28 mouse cellular contexts compared by ENCODE assay signal in the genomic region with DNA sequence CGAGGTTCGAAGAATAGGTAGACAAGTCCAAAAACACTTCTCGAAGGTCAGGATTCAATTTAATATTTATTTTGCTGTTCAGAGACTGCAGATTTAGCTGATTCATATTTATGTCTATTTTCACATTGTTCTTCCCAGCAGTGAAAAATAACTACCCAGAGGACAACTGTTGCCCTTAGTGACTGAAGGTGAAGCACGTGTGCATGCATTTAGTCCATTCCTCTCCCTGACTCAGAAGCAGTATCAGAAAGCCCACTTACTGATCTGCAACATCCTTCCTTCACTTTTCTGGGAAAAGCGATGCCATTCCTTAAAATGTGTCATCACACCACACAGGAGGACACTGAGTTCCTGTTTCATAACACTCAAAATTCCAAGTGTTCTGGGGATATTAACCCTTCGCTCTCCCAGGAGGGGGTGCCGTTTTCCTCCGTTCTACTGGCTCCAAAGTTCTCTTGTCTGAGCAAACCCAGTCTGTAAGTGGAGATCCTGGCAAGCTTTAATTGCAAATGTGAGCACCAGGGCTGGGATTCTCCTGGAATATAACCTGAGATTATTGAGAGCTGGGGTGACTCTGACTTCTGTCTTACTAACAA. TPM values are rescaled to one million over a fixed set of nuclear protein-coding genes. Genes with fewer than 3 reads are reported as not detected.
DNase-seq lines count a peak whose midpoint lies in the region; ATAC-seq and TF ChIP-seq lines count a peak whose summit lies in the region.
"Had no signal": no experiment of that assay in that cellular context is flagged by ENCODE, and none has a peak within 500 bp of the region (broad histone marks: within the 10 kb centered on the region; RNA-seq: fewer than 3 reads in every experiment).

No protein-coding gene starts in this region.

- TF ChIP-seq EP300 in liver, postnatal 0 days (IDR thresholded peaks at IDR 0.05; ENCODE audit: low read depth): peak; percentile 61; the same call in 1 of the 2 replicates

- DNase-seq in frontal cortex, postnatal 25 days (ENCODE audit: low spot score in 2 of 2): no peak
- DNase-seq in liver, postnatal 0 days: no peak
- no peak for DNase-seq in liver, embryonic 11.5 days (ENCODE audit: low spot score)
- no peak for DNase-seq in thymus, adult 18-20 months
- no peak for DNase-seq in thymus, postnatal 10 days (ENCODE audit: low spot score in 2 of 2)
- DNase-seq: adrenal gland, adult 2 months; adrenal gland, postnatal 14 days; cerebellum, adult 11 months; cerebellum, adult 2 months; cerebellum, adult 9-11 months; cerebellum, postnatal 25 days; gastrocnemius, adult 2 months; gastrocnemius, postnatal 14 days; heart, adult 11 months had no signal

- no peak overlapping the region for H3K4me2 ChIP-seq in liver, postnatal 0 days (ENCODE audit: low read depth, low read length)
- H3K4me2 ChIP-seq in liver, embryonic 11.5 days: no peak overlapping the region
- H3K4me2 ChIP-seq: embryonic facial prominence, embryonic 12.5 days; embryonic facial prominence, embryonic 15.5 days; forebrain, embryonic 12.5 days; forebrain, embryonic 15.5 days; heart, embryonic 11.5 days; hindbrain, embryonic 13.5 days had no signal

- peaks cover 7% of the 10 kb centered on the region; the same call in 1 of the 2 replicates for H3K27me3 ChIP-seq in liver, postnatal 0 days (ENCODE audit: insufficient read depth, low read length)
- H3K27me3 ChIP-seq in liver, embryonic 11.5 days (replicated peaks; ENCODE audit: control insufficient read depth, insufficient read depth, low read length): peaks cover 8% of the 10 kb centered on the region
- H3K27me3 ChIP-seq in C2C12 (ENCODE audit: control insufficient read depth, insufficient read depth, insufficient read length): no peaks in the 10 kb centered on the region
- H3K27me3 ChIP-seq: embryonic facial prominence, embryonic 12.5 days; embryonic facial prominence, embryonic 15.5 days; forebrain, embryonic 15.5 days; hindbrain, embryonic 13.5 days; Patski had no signal

- no peak overlapping the region for H3K27ac ChIP-seq in liver, postnatal 0 days (ENCODE audit: low read depth)
- no peak overlapping the region for H3K27ac ChIP-seq in liver, embryonic 11.5 days (ENCODE audit: low read depth, low read length)
- peak overlapping the region; percentile 80 for H3K27ac ChIP-seq in embryonic fibroblast, embryonic 13.5 days (ENCODE audit: insufficient read depth, low read length)
- H3K27ac ChIP-seq: embryonic facial prominence, embryonic 12.5 days; embryonic facial prominence, embryonic 15.5 days; forebrain, embryonic 12.5 days; forebrain, embryonic 15.5 days; gastrocnemius, adult 2 months; hindbrain, embryonic 10.5 days; hindbrain, embryonic 13.5 days; hindbrain, postnatal 0 days had no signal

- no peaks in the 10 kb centered on the region for H3K9me3 ChIP-seq in liver, postnatal 0 days (ENCODE audit: low read length)
- no peaks in the 10 kb centered on the region for H3K9me3 ChIP-seq in liver, embryonic 11.5 days (ENCODE audit: control insufficient read depth, low read length)
- H3K9me3 ChIP-seq: embryonic facial prominence, embryonic 12.5 days; embryonic facial prominence, embryonic 15.5 days; forebrain, embryonic 12.5 days; forebrain, embryonic 15.5 days; hindbrain, embryonic 10.5 days; hindbrain, embryonic 13.5 days had no signal

- H3K36me3 ChIP-seq in liver, postnatal 0 days (replicated peaks; ENCODE audit: insufficient read depth, low read length): no peaks in the 10 kb centered on the region
- no peaks in the 10 kb centered on the region for H3K36me3 ChIP-seq in liver, embryonic 11.5 days (ENCODE audit: control insufficient read depth, insufficient read depth, low read length)
- H3K36me3 ChIP-seq in C2C12 (ENCODE audit: control insufficient read depth, insufficient read depth): no peaks in the 10 kb centered on the region
- H3K36me3 ChIP-seq: embryonic facial prominence, embryonic 12.5 days; embryonic facial prominence, embryonic 15.5 days; forebrain, embryonic 12.5 days; forebrain, embryonic 15.5 days; hindbrain, embryonic 10.5 days; hindbrain, embryonic 13.5 days had no signal

- peaks cover 82% of the 10 kb centered on the region for H3K79me2 ChIP-seq in C2C12 (ENCODE audit: control insufficient read depth, insufficient read depth)

- H3K4me1 ChIP-seq in liver, postnatal 0 days (ENCODE audit: insufficient read depth): no peaks in the 10 kb centered on the region; the same call in 1 of the 2 replicates
- H3K4me1 ChIP-seq in liver, embryonic 11.5 days (replicated peaks; ENCODE audit: control insufficient read depth, insufficient read depth, low read length): no peaks in the 10 kb centered on the region; the same call in 1 of the 2 replicates
- peaks cover 7% of the 10 kb centered on the region for H3K4me1 ChIP-seq in embryonic fibroblast, embryonic 13.5 days (ENCODE audit: control insufficient read depth, insufficient read depth, low read length)
- H3K4me1 ChIP-seq: embryonic facial prominence, embryonic 12.5 days; embryonic facial prominence, embryonic 15.5 days had no signal

- H3K4me3 ChIP-seq in liver, postnatal 0 days (ENCODE audit: low read depth, low read length): no peak overlapping the region
- H3K4me3 ChIP-seq in liver, embryonic 11.5 days (ENCODE audit: low read depth, low read length): no peak overlapping the region
- no peak overlapping the region for H3K4me3 ChIP-seq in C2C12 (ENCODE audit: insufficient read depth, poor library complexity, severe bottlenecking)
- no peak overlapping the region for H3K4me3 ChIP-seq in embryonic fibroblast, embryonic 13.5 days (ENCODE audit: insufficient read depth, low read length)
- H3K4me3 ChIP-seq: embryonic facial prominence, embryonic 12.5 days; embryonic facial prominence, embryonic 15.5 days; erythroblast, embryonic 14.5 days; forebrain, embryonic 12.5 days; forebrain, embryonic 15.5 days; gastrocnemius, adult 2 months; hindbrain, embryonic 10.5 days; hindbrain, embryonic 13.5 days had no signal

- 59% methylated on average over 8 of the region's 8 CpGs for WGBS in liver, postnatal 0 days (ENCODE audit: insufficient replicate concordance)
- WGBS in liver, embryonic 11.5 days: 68% methylated on average over 8 of the region's 8 CpGs

- no peak for TF ChIP-seq CTCF in liver, postnatal 0 days (IDR thresholded peaks at IDR 0.05; ENCODE audit: low read depth)
- no peak for TF ChIP-seq CTCF in C2C12 (IDR thresholded peaks at IDR 0.05; ENCODE audit: control insufficient read depth, insufficient read depth, insufficient read length)
- no peak for TF ChIP-seq CTCF in embryonic fibroblast, embryonic 13.5 days (IDR thresholded peaks at IDR 0.05; ENCODE audit: borderline replicate concordance, insufficient read depth, low read length)

- no peak for TF ChIP-seq POLR2A in embryonic fibroblast, embryonic 13.5 days (IDR thresholded peaks at IDR 0.05; ENCODE audit: low read depth, low read length)

- no peak overlapping the region for H3K9ac ChIP-seq in liver, postnatal 0 days (replicated peaks)
- no peak overlapping the region for H3K9ac ChIP-seq in liver, embryonic 11.5 days (ENCODE audit: low read depth, low read length)
- H3K9ac ChIP-seq: embryonic facial prominence, embryonic 12.5 days; embryonic facial prominence, embryonic 15.5 days; forebrain, embryonic 12.5 days; forebrain, embryonic 15.5 days; hindbrain, embryonic 13.5 days had no signal

- peaks cover 62% of the 10 kb centered on the region for H3K79me3 ChIP-seq in C2C12 (ENCODE audit: low read depth)

- no peak overlapping the region for H3ac ChIP-seq in C2C12 (ENCODE audit: control insufficient read depth, insufficient read length, low read depth)

- ATAC-seq in frontal cortex, adult (ENCODE audit: low TSS enrichment): 0 out of 2 replicates have a peak, but pooled peaks have one; percentile 3
- ATAC-seq in liver, postnatal 0 days: 0 out of 2 replicates have a peak, but pooled peaks have one; percentile 11
- ATAC-seq in liver, embryonic 11.5 days (replicated peaks; ENCODE audit: low FRiP score): no peak
- ATAC-seq: forebrain, embryonic 15.5 days; hindbrain, postnatal 0 days; inflammation-experienced regulatory T-cells, adult 6 months; Patski had no signal

TF ChIP-seq in C2C12, 6 proteins besides CTCF, POLR2A, EP300 and RAD21:
- TF ChIP-seq MAX (IDR thresholded peaks at IDR 0.05) (peak; percentile 50), FOSL1 (IDR thresholded peaks at IDR 0.05; ENCODE audit: insufficient read depth, low read length, poor library complexity, severe bottlenecking) (peak; percentile 42), MYOD1 (IDR thresholded peaks at IDR 0.05; ENCODE audit: control insufficient read depth, insufficient read length, low read depth) (no peak), USF1 (IDR thresholded peaks at IDR 0.05; ENCODE audit: low read depth) (peak; percentile 74), CEBPB (IDR thresholded peaks at IDR 0.05; ENCODE audit: low read depth) (peak; percentile 80)

RNA-seq across cellular contexts. Expression of a gene that starts 5.3 kb away (rescaled TPM):
- 5.1 and 6.2 TPM in 2 replicates for polyA plus RNA-seq in liver, postnatal 0 days (2015; fragmentation: Nextera tagmentation; extraction: Ambion mirVana)
- 11.5 and 11.9 TPM in 2 replicates for polyA plus RNA-seq in liver, embryonic 11.5 days (2014; fragmentation: Nextera tagmentation; extraction: Ambion mirVana)
- 20.7 TPM for polyA plus RNA-seq in C2C12 (2012; fragmentation: generic; extraction: Trizol)
- 63.5 and 68.2 TPM in 2 replicates for polyA plus RNA-seq in embryonic fibroblast, embryonic 13.5 days (2011; ENCODE audit: insufficient read length, low read depth, missing spikeins)

RNA-seq across cellular contexts. Expression of a gene that starts 25.0 kb away (rescaled TPM):
- 0.43 and 0.67 TPM in 2 replicates for polyA plus RNA-seq in liver, postnatal 0 days (2015; fragmentation: Nextera tagmentation; extraction: Ambion mirVana)
- polyA plus RNA-seq in liver, embryonic 11.5 days (2014; fragmentation: Nextera tagmentation; extraction: Ambion mirVana): 0.26 and 1.3 TPM in 2 replicates
- 4.3 TPM for polyA plus RNA-seq in C2C12 (2012; fragmentation: generic; extraction: Trizol)
- polyA plus RNA-seq in embryonic fibroblast, embryonic 13.5 days (2011; ENCODE audit: insufficient read length, low read depth, missing spikeins): 3.6 and 5.0 TPM in 2 replicates
- polyA plus RNA-seq: inflammation-experienced regulatory T-cells, adult 6 months had no signal
